Mouse (Mus musculus) hindbrain, postnatal 0 days (tissue): ENCODE results near the gene Syngr1. TPM values are rescaled to one million over a fixed set of nuclear protein-coding genes. Genes with fewer than 3 reads are reported as not detected.

ENCODE experiments used
- ATAC-seq: fragments of 200-750 bp; cut with Nextera tagmentation; 2 replicates; pipeline ENCODE4 v1.8.0; 2017; ENCODE audit warnings: mild to moderate bottlenecking, moderate TSS enrichment, moderate library complexity
- DNase-seq: peaks from one replicate; pipeline ENCODE4 v3.0.0-alpha.2; 2015; ENCODE audit warnings: low spot score
- H3K27ac ChIP-seq: fragments of 300-500 bp; sonication (generic); 2 replicates; pipeline ENCODE4 v1.5.1; 2014; ENCODE audit warnings: mild to moderate bottlenecking
- H3K27me3 ChIP-seq: fragments of 300-500 bp; sonication (generic); 2 replicates; pipeline ENCODE4 v1.6.1; 2014; ENCODE audit warnings: low read length, mixed read lengths; ENCODE audit not compliant: insufficient read depth
- H3K36me3 ChIP-seq: fragments of 300-500 bp; sonication (generic); 2 replicates; pipeline ENCODE4 v1.6.1; 2014; ENCODE audit warnings: low read length, mixed read lengths; ENCODE audit not compliant: insufficient read depth
- H3K4me1 ChIP-seq: fragments of 300-500 bp; sonication (generic); 2 replicates; pipeline ENCODE4 v1.6.1; 2014; ENCODE audit warnings: antibody characterized with exemption, low read length, mixed read lengths; ENCODE audit not compliant: insufficient read depth
- H3K4me2 ChIP-seq: fragments of 300-500 bp; sonication (generic); 2 replicates; pipeline ENCODE4 v1.6.1; 2014; ENCODE audit warnings: low read depth, mild to moderate bottlenecking, low read length, moderate library complexity, mixed read lengths
- H3K4me3 ChIP-seq: fragments of 300-500 bp; sonication (generic); 2 replicates; pipeline ENCODE4 v1.5.1; 2014; ENCODE audit warnings: low read length
- H3K9ac ChIP-seq: fragments of 300-500 bp; sonication (generic); replicated peaks from 2 replicates; pipeline ENCODE4 v1.6.1; 2014; ENCODE audit warnings: mild to moderate bottlenecking, low read length, moderate library complexity, mixed read lengths
- H3K9me3 ChIP-seq: fragments of 300-500 bp; sonication (generic); 2 replicates; pipeline ENCODE4 v1.6.1; 2016; ENCODE audit warnings: low read length, mixed read lengths
- CTCF ChIP-seq: IDR thresholded peaks from 2 replicates; pipeline ENCODE4 v1.5.1; 2016; ENCODE audit warnings: antibody characterized with exemption, control low read depth, low read depth
- WGBS: fragments of 180-500 bp; shearing (Covaris S2); extraction: QIAGEN DNeasy Blood & Tissue Kit; methylation state at CpG from one replicate; pipeline ENCODE4 v1.1.7; 2014; 5-methylcytosine and 5-hydroxymethylcytosine counted together
- polyA plus RNA-seq: library from polyadenylated mRNA; unstranded; fragments of >200 nt; fragmentation: Nextera tagmentation; extraction: Ambion mirVana; gene quantifications from 2 replicates; pipeline ENCODE4 v1.2.1, GENCODE M21; 2015
- total RNA-seq: library from RNA; depleted of rRNA; stranded (reverse); fragments of >200 nt; gene quantifications from 2 replicates; pipeline ENCODE4 v1.2.3, GENCODE M21; 2014

The Syngr1 gene
- total and polyA plus RNA-seq, 2 experiments from 2014 or later = 78.6 to 155 TPM

DNA sequence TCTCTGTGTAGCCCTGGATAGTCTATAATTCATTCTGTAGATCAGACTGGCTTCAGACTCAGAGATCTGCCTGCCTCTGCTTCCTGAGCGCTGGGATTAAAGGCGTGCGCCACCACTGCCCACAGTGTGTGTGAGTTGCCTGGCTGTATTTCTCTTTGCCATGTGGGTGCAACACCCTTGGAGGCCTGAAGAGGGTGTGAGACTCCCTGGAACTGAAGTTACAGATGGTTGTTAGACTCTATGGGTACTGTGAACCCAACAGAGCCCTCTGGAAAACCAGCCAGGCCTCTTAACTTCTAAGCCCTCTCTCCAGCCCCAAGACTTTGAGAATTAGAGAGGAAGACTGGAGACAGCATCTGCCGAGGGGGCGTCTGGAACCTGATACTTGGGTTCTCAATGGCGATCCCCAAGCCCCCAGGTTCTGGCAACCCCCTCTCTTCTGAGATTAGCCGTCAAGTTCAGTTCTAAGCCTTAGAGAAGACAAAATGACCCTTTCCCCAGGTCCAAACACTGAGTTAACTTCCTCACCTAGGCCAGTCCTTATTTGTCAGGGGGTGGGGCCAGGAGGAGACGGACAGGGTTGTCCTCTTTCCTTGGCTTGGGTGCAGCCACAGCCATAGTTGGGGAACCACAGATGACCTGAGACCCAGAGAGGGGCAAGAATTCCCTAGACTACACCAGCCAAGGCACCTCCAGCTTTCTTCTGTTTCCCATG is 30.6 kb upstream of the Syngr1 start:
- H3K36me3 ChIP-seq = no peaks in the 10 kb centered on the region
- H3K9ac ChIP-seq = no peak overlapping the region
- no peak for DNase-seq
- no peak overlapping the region for H3K4me3 ChIP-seq
- TF ChIP-seq CTCF = no peak
- ATAC-seq = no peak
- H3K27me3 ChIP-seq = no peaks in the 10 kb centered on the region
- WGBS = 98% methylated on average over 8 of the region's 8 CpGs
- H3K4me1 ChIP-seq = no peaks in the 10 kb centered on the region
- H3K9me3 ChIP-seq = no peaks in the 10 kb centered on the region
- no peak overlapping the region for H3K27ac ChIP-seq
- H3K4me2 ChIP-seq = no peak overlapping the region

DNA sequence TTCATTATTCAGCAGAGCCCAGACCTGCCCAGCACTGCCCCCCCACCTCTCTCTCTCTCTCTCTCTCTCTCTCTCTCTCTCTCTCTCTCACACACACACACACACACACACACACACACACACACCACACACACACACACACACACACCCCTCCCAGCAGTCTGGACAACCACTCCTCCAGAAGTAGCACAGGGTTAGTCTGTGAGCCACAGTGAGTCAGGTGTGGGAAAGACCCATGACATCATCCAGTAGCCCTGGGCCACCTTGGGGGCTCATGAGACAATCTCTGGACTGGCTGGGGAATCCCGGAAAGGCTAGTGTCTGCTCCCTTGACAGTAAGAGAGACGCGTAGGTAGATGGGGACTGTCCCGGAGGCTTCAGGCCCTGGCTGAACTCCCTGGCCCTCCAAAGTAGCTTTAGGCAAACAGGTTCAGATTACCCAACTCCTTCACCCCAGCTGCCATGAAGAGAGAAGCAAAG is 30.0 kb upstream of the Syngr1 start:
- ATAC-seq = no peak
- no peak for DNase-seq
- Histone ChIP-seq H3K9me3 (no peaks in the 10 kb centered on the region), H3K36me3 (no peaks in the 10 kb centered on the region), H3K9ac (no peak overlapping the region), H3K27ac (no peak overlapping the region), H3K27me3 (no peaks in the 10 kb centered on the region), H3K4me3 (no peak overlapping the region), H3K4me1 (no peaks in the 10 kb centered on the region), H3K4me2 (no peak overlapping the region)
- WGBS = 89% methylated on average over 4 of the region's 4 CpGs
- no peak for TF ChIP-seq CTCF

DNA sequence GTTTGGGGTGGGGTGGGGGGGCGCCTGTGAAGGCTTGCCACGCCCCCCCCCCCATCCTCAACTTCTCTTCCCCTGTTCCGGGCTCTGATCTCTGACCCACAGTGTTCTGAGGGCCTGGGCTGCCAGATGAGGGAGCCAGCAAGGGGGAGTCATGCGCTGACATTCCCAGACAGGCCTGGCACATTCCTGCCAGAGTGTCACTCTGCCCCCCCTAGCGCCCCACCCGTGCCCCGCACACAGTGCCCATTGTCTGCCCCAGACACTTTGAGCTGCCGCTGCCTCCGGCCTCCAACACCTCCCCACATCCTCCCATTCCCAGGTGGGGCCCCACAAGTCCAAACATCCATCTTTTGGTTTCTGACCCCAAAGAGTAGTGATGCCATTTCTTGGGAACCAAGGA is 28.8 kb upstream of the Syngr1 start:
- H3K4me3 ChIP-seq = no peak overlapping the region
- H3K9me3 ChIP-seq = no peaks in the 10 kb centered on the region
- no peak overlapping the region for H3K9ac ChIP-seq
- H3K4me1 ChIP-seq = no peaks in the 10 kb centered on the region
- ATAC-seq (no peak), DNase-seq (no peak)
- no peak overlapping the region for H3K4me2 ChIP-seq
- H3K27me3 ChIP-seq = no peaks in the 10 kb centered on the region
- H3K27ac ChIP-seq = no peak overlapping the region
- no peaks in the 10 kb centered on the region for H3K36me3 ChIP-seq
- 54% methylated on average over 8 of the region's 9 CpGs for WGBS
- TF ChIP-seq CTCF = no peak

DNA sequence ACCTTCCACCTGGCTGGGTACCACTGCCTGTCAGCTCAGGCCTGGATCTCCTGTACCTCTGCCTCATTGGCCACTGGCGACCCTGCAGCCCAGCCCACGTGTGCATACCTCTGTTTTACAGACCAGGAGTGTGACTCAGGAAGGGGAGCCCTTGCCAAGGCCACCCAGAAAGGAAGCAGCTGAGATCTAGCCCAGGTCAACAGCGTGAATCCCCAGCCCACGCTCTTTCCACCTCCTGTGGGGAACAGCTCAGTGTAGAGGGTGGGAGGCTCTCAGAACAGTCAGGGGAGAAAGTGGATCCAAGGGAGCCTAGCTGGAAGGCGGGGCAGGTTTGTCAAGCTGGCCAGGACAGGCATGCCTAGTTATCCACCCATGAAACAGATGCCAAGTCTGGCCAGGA is 28.3 kb upstream of the Syngr1 start:
- Histone ChIP-seq H3K9me3 (no peaks in the 10 kb centered on the region), H3K4me2 (no peak overlapping the region), H3K27me3 (no peaks in the 10 kb centered on the region), H3K27ac (no peak overlapping the region), H3K36me3 (no peaks in the 10 kb centered on the region), H3K9ac (no peak overlapping the region), H3K4me3 (no peak overlapping the region), H3K4me1 (no peaks in the 10 kb centered on the region)
- DNase-seq (no peak), ATAC-seq (no peak)
- TF ChIP-seq CTCF = no peak
- 39% methylated on average over 5 of the region's 5 CpGs for WGBS

DNA sequence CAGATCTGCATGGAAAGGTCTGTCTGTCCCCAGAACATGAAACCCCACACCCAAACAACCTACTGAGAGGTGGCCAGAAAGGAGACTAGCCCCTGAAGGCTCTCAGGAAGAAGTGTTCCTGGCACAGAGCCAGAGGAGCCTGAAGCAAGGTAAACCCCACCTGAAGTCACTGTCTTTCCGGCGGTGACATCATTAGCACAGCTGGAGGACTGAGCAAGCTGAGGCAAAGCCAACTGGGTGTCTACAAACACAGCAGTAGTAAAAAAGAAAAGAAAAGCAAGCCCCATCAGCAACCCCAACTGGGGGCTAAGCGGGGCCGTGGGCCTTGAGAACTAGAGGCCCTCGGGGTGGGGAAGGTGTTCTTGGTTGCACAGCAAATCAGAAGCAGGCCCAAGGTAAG is 26.2 kb upstream of the Syngr1 start:
- Histone ChIP-seq H3K4me3 (no peak overlapping the region), H3K27me3 (no peaks in the 10 kb centered on the region), H3K9me3 (no peaks in the 10 kb centered on the region), H3K36me3 (no peaks in the 10 kb centered on the region), H3K9ac (no peak overlapping the region), H3K27ac (no peak overlapping the region), H3K4me2 (no peak overlapping the region), H3K4me1 (no peaks in the 10 kb centered on the region)
- DNase-seq = no peak
- 83% methylated on average over 5 of the region's 5 CpGs for WGBS
- no peak for TF ChIP-seq CTCF
- ATAC-seq = no peak

DNA sequence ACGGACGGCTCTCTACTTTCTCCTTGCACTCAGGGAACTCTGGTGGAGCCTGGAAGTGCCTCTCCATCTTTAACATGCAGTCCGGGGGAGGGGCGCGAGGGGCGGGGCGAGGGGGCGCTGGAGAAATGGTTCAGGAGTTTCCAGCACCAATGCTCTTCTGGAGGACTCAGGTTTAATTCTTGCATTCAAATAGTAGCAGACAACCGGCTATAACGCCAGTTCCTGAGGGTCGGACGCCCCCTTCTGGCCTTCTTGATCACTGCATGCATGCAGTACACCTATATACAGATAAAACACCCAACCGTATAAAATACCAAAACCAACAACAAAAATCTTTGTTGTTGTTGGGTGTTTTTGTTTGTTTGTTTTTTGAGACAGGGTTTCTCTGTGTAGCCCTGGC is 25.7 kb upstream of the Syngr1 start:
- no peak overlapping the region for H3K27ac ChIP-seq
- TF ChIP-seq CTCF = peak; percentile 56
- no peaks in the 10 kb centered on the region for H3K27me3 ChIP-seq
- no peaks in the 10 kb centered on the region for H3K36me3 ChIP-seq
- H3K9ac ChIP-seq = no peak overlapping the region
- DNase-seq (peak; percentile 31), ATAC-seq (no peak)
- WGBS = 20% methylated on average over 13 of the region's 13 CpGs
- H3K4me2 ChIP-seq = no peak overlapping the region
- H3K4me3 ChIP-seq = no peak overlapping the region
- no peaks in the 10 kb centered on the region for H3K4me1 ChIP-seq
- no peaks in the 10 kb centered on the region for H3K9me3 ChIP-seq

DNA sequence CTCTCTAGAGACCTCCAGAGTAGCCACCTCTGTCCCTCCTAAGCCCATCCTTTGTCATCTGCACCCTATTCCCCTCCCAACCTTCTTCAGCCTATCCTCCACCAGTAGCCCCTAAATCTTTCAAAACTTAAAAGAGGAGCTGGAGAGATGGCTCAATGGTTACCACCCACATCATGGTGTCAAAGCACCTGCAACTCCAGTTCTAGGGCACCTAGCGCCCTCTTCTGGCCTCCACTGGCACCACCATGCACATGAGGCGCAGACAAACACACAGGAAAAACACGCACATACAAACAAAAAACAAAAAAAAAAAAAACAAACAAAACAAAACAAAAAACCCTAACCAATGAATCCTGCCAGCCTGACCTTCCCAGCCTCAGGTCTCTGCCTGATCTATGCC is 24.6 kb upstream of the Syngr1 start:
- 55% methylated on average over 3 of the region's 3 CpGs for WGBS
- no peaks in the 10 kb centered on the region for H3K4me1 ChIP-seq
- no peak for ATAC-seq
- peak; percentile 52 for TF ChIP-seq CTCF
- DNase-seq = no peak
- H3K27me3 ChIP-seq = no peaks in the 10 kb centered on the region
- no peak overlapping the region for H3K4me3 ChIP-seq
- no peaks in the 10 kb centered on the region for H3K9me3 ChIP-seq
- no peak overlapping the region for H3K9ac ChIP-seq
- H3K4me2 ChIP-seq = no peak overlapping the region
- no peaks in the 10 kb centered on the region for H3K36me3 ChIP-seq
- no peak overlapping the region for H3K27ac ChIP-seq
